Mouse (Mus musculus) bone marrow, adult 2 months (tissue): ENCODE measurements around the gene Micu2. TPM values are rescaled to one million over a fixed set of nuclear protein-coding genes. Genes with fewer than 3 reads are reported as not detected.
"Not testable (repeated sequence)": the region's sequence is repeated elsewhere in the genome, so short reads cannot be mapped to it uniquely, and the experiment has no call there.

ENCODE experiments used
- H3K27ac ChIP-seq: fragments of 200-500 bp; 2 replicates; pipeline ENCODE4 v1.5.1; 2012; ENCODE audit warnings: low read depth, mild to moderate bottlenecking, control low read depth, inconsistent platforms, low read length; ENCODE audit not compliant: control insufficient read depth, poor library complexity, insufficient read depth
- H3K4me1 ChIP-seq: fragments of 200-500 bp; 2 replicates; pipeline ENCODE4 v1.6.1; 2011; ENCODE audit warnings: low read length; ENCODE audit not compliant: control insufficient read depth, insufficient read depth
- H3K4me3 ChIP-seq: fragments of 200-500 bp; replicated peaks from 2 replicates; pipeline ENCODE3; 2011; ENCODE audit warnings: mild to moderate bottlenecking, low read depth, low read length, control low read depth; ENCODE audit not compliant: control insufficient read depth
- CTCF ChIP-seq: fragments of 200-500 bp; IDR thresholded peaks from 2 replicates; pipeline ENCODE4 v1.5.1; 2011; ENCODE audit warnings: low read length, control low read depth; ENCODE audit not compliant: control insufficient read depth, insufficient read depth
- POLR2A ChIP-seq: fragments of 200-500 bp; IDR thresholded peaks from 2 replicates; pipeline ENCODE4 v1.6.1; 2011; ENCODE audit warnings: low read depth, mild to moderate bottlenecking, control low read depth, low read length, borderline replicate concordance; ENCODE audit not compliant: control insufficient read depth
- WGBS: fragments of 180-500 bp; shearing (Covaris S2); methylation state at CpG from one replicate; pipeline ENCODE4 v1.1.7; 2018; 5-methylcytosine and 5-hydroxymethylcytosine counted together
- polyA plus RNA-seq: library from polyadenylated mRNA; stranded (reverse); fragments of >200 nt; gene quantifications from 2 replicates; pipeline ENCODE4 v1.2.4, GENCODE M21; 2011; ENCODE audit warnings: low replicate concordance; ENCODE audit not compliant: missing spikeins, insufficient read depth, insufficient read length

The Micu2 gene
- polyA plus RNA-seq, 1 experiment = 46.4 TPM

GRCm38 (mm10) chr14:57937297-57937696 lies 61.8 kb downstream of the Micu2 start:
- Histone ChIP-seq H3K4me1 (no peaks in the 10 kb centered on the region), H3K4me3 (no peak overlapping the region), H3K27ac (no peak overlapping the region)
- 75% methylated on average over 6 of the region's 6 CpGs for WGBS
- TF ChIP-seq CTCF = no peak
- TF ChIP-seq POLR2A = no peak

GRCm38 (mm10) chr14:57934666-57935065 lies 64.4 kb downstream of the Micu2 start:
- 94% methylated on average over 13 of the region's 13 CpGs for WGBS
- Histone ChIP-seq H3K4me1 (no peaks in the 10 kb centered on the region), H3K27ac (no peak overlapping the region), H3K4me3 (no peak overlapping the region)
- TF ChIP-seq CTCF = no peak
- no peak for TF ChIP-seq POLR2A

- Histone ChIP-seq H3K4me1 (no peaks in the 10 kb centered on the region), H3K27ac (no peak overlapping the region), H3K4me3 (no peak overlapping the region)
- 76% methylated on average over 7 of the region's 7 CpGs for WGBS
- TF ChIP-seq CTCF (no peak), POLR2A (no peak)
These were observed 65.5 kb downstream of the Micu2 start for GRCm38 (mm10) chr14:57933608-57934007.

- 31% methylated on average over 7 of the region's 7 CpGs for WGBS
- H3K4me1 ChIP-seq = no peaks in the 10 kb centered on the region
- no peak overlapping the region for H3K4me3 ChIP-seq
- TF ChIP-seq POLR2A = no peak
- TF ChIP-seq CTCF = no peak
- no peak overlapping the region for H3K27ac ChIP-seq
These were observed 66.1 kb downstream of the Micu2 start for GRCm38 (mm10) chr14:57932881-57933443.

GRCm38 (mm10) chr14:57921428-57922131 lies 77.5 kb downstream of the Micu2 start:
- H3K4me1 ChIP-seq = no peaks in the 10 kb centered on the region
- TF ChIP-seq CTCF (no peak), POLR2A (no peak)
- no peak overlapping the region for H3K27ac ChIP-seq
- 75% methylated on average over 10 of the region's 10 CpGs for WGBS
- H3K4me3 ChIP-seq = no peak overlapping the region

- H3K4me3 ChIP-seq = no peak overlapping the region
- 84% methylated on average over 18 of the region's 18 CpGs for WGBS
- H3K27ac ChIP-seq = no peak overlapping the region
- TF ChIP-seq POLR2A (no peak), CTCF (no peak)
- H3K4me1 ChIP-seq = no peaks in the 10 kb centered on the region
These were observed 78.3 kb downstream of the Micu2 start for GRCm38 (mm10) chr14:57920568-57921310.

- Histone ChIP-seq H3K4me1 (no peaks in the 10 kb centered on the region), H3K27ac (no peak overlapping the region), H3K4me3 (no peak overlapping the region)
- 91% methylated on average over 17 of the region's 17 CpGs for WGBS
- TF ChIP-seq CTCF (no peak), POLR2A (no peak)
These were observed 79.8 kb downstream of the Micu2 start for GRCm38 (mm10) chr14:57919148-57919875.

GRCm38 (mm10) chr14:57915341-57915740 lies 83.7 kb downstream of the Micu2 start:
- no peak overlapping the region for H3K4me3 ChIP-seq
- H3K4me1 ChIP-seq = no peaks in the 10 kb centered on the region
- TF ChIP-seq POLR2A = no peak
- TF ChIP-seq CTCF = no peak
- 89% methylated on average over 6 of the region's 6 CpGs for WGBS
- H3K27ac ChIP-seq = no peak overlapping the region

- 28% methylated on average over 1 of the region's 1 CpGs for WGBS
- not testable (repeated sequence) for H3K27ac ChIP-seq, H3K4me3 ChIP-seq
- peaks cover 12% of the 10 kb centered on the region for H3K4me1 ChIP-seq
These were observed 86.7 kb downstream of the Micu2 start for GRCm38 (mm10) chr14:57912211-57913007.

GRCm38 (mm10) chr14:57911787-57912186 lies 87.3 kb downstream of the Micu2 start:
- H3K4me3 ChIP-seq, H3K27ac ChIP-seq: not testable (repeated sequence)
- peaks cover 12% of the 10 kb centered on the region for H3K4me1 ChIP-seq
